Mouse (Mus musculus) left cerebral cortex, postnatal 25 days (tissue): ENCODE measurements around the gene 2310022A10Rik. TPM values are rescaled to one million over a fixed set of nuclear protein-coding genes. Genes with fewer than 3 reads are reported as not detected.

ENCODE experiments used
- DNase-seq, 2 experiments: peaks; one replicate each; pipeline ENCODE4 v3.0.0; 2022; ENCODE audit warnings: low spot score in 2 of 2, mixed read lengths in 1 of 2
- intact Hi-C: fragments of 180-260 bp; cut with DNase I; formaldehyde crosslinking; loops from one replicate; pipeline ENCODE4 v1.15.1; 2025
- total RNA-seq, 2 experiments: library from RNA; stranded (reverse); gene quantifications; 2 replicates each; pipeline ENCODE4 v1.2.3; 2021

2310022A10Rik gene
- total RNA-seq, 2 experiments from 2014 or later = 26.4 to 27.8 TPM

DNA sequence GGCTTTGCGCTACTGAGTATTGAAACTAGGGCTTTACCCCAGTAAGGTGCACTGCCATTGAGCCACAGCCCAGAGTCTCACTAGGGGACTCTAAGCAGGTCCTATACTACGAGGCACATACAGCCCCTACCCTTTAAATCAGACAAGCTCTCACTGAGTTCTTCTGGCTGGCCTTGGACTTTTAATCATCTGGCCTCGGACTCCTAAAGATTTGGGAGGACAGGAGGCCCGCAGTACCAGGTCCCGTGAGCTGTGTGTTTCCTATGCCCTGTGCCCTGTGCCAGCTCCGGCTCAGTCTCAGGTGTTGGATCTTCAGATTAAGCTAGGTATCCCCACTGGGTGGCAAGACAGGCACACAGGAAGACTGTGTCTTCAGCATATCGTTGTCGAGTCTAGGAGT is 15.0 kb upstream of the 2310022A10Rik start:
- intact Hi-C loops = no loop called here

DNA sequence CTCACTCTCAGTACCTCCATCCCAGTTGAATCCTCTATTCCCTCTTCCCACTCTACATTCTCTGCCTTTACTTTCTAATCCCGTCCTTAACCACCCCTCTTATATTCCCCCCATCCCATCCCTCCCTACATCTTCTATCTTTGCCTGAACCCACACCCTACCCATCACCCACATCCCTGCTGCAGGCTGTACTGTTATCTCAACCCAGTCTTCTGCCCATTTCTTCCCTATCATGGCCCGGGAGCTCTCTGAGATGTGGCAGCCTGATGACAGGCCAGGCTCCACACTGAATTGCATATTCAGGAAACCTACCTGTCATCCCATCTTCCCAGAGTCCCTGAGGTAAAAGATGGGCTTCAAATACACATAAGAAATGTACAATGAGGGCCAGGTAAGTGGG is 14.2 kb upstream of the 2310022A10Rik start:
- intact Hi-C loops = no loop called here
- no peak for DNase-seq

More for the DNA sequence above, 15.0 kb upstream of the 2310022A10Rik start:
- DNase-seq = no peak

DNA sequence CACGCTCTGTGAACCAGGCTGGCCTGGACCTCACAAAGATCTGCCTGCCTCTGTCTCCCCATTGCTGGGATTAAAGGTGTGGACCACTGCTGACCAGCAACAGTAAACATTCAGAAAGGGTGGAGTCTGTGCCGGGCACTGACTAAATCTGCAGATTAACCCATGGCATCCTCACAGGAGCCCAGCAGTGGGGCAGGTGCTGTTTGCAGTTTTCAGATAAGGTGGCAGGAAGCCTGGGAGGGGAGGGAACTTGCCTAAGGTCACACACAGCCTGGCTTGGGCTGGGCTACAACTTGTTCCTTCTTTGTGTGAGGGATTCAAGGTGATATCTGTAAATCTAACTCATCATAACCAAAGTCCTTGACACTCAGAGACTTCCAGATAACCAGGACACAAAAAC is 12.5 kb upstream of the 2310022A10Rik start:
- intact Hi-C loops = no loop called here
- DNase-seq = no peak

DNA sequence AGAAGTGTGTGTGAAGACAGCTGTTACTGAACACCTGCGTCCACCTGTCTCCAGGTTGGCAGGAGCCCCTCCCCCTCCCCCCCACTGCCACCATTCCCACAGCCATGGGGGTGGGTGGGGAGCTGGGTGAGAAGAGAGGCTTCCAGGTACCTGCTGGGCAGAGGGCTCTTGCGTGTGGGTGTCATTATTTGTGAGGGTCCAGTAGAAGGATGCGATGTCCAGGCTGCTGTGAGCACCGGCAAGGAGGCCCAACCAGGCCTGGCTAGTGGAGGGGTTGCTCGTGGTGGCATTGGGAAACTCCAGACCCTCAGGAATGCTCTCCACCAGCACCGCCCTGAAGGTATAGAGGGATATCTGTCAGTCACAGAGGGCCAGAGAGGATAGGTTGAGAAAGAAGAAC is 12.1 kb upstream of the 2310022A10Rik start:
- no peak for DNase-seq
- intact Hi-C loops = no loop called here

DNA sequence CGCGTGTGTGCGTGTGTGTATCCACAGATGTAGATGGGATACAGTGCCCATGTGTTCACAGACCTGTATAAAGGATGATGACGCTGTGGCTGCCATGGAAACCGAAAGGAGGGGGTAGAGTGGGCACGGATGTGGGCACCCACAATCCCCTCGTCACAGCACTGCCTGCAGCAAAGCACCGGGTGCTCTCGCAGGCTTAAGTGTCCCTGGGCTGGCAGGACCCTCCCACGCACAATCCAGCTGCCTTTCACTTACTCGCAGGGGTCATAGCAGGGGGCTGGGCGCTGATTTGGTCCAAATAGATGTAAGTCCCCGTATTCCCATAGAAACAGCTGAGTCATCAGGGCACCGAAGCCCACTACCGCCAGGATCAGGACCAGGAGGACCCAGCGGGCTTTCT is 11.6 kb upstream of the 2310022A10Rik start:
- intact Hi-C loops = no loop called here
- peak; percentile 90 to 98 for DNase-seq

DNA sequence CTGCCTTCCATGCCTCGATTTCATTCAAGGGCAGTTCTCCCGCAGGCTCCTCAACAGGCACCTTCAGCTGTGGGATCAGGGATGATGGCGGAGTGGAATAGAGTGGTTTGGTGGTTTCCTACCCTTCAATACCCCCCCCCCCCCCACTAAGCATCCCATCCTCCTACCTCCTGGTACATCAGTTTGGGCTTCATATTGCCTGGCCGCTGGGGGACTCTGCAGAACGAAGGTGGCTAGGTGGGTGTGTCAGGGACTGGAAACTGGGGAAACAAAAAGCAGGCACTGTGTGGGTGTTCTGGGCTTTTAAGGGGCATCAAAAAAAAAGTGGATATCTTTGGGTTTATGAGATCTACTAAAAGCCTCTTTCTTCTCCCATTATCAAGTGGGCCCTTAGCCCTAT is 11.1 kb upstream of the 2310022A10Rik start:
- intact Hi-C loops = loop anchor here (1.0 kb wide), 1 partner anchor 112 kb away; no protein-coding TSS in a partner anchor
- no peak for DNase-seq

DNA sequence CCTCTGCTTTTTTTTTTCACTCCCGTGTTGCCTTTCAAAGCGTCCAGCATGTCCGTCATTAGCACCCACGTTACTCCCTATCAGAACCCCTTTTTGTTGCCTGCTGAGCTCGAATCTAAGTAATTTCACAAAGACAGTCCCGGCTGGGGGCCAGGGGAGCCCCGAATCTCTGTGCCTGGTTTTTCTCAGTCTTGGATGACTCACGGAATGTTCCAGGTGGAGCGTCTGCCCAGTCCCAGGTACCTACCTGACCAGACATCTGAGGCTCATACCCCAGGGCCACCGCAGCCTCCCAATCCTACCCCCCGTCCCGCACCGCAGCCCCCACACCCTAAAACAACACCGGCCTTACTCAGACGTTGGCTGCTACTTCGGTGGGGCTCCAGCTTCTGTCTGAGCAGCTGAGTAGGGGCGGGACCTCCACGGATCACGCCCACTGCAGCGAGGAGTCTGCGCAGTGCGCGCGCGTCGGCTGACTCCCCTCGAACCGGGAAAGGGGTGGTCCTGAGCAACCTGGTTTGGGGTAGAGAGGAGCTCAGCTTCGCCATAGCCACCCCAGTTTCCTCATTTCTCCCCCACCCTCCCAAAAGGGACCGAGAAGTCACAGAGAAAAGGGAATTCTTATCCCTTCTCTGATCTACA is 10.5 kb upstream of the 2310022A10Rik start:
- DNase-seq = peak; percentile 90 to 97

DNA sequence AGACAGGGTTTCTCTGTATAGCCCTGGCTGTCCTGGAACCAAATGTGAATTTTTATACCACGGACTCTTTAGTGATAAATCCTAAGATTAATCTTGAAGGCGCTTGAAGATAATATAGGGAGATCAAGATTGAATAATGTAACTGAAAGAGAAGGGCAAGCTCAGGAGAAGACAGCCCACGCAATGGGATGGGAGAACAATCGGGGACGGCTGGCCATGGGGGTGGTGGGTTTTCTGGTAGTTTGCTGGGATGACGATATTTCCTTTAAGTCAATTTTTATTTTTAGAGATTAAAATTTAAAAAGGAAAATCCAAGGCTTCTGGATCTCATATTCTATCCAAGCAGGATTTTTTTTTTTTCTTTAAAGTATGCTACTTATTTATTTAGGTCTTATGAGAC is 10.0 kb upstream of the 2310022A10Rik start:
- peak in 1 of 2 experiments; percentile 80 for DNase-seq
- intact Hi-C loops = no loop called here

More for the DNA sequence above, 10.5 kb upstream of the 2310022A10Rik start:
- intact Hi-C loops = loop anchor here (1.0 kb wide), 1 partner anchor 112 kb away; no protein-coding TSS in a partner anchor

DNA sequence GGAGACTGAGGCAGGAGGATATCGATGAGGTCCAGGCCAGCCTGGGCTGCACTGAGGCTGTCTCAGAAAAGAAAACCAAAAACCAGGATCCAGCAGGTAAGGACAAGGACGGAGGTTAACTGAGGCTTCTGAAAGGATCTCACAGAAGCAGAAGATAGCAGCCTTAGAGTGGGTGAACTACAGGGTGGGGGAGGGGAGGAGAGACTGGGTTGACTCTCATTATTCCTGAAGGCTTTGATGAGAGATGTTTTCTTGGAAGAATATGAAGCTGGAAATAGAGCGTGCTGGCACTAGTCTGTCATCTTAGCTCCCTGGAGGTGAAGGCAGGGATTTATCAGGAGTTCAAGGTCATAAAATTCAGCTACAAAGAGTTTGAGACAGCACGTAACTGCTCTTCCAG is 9.2 kb upstream of the 2310022A10Rik start:
- no peak for DNase-seq
- intact Hi-C loops = no loop called here

DNA sequence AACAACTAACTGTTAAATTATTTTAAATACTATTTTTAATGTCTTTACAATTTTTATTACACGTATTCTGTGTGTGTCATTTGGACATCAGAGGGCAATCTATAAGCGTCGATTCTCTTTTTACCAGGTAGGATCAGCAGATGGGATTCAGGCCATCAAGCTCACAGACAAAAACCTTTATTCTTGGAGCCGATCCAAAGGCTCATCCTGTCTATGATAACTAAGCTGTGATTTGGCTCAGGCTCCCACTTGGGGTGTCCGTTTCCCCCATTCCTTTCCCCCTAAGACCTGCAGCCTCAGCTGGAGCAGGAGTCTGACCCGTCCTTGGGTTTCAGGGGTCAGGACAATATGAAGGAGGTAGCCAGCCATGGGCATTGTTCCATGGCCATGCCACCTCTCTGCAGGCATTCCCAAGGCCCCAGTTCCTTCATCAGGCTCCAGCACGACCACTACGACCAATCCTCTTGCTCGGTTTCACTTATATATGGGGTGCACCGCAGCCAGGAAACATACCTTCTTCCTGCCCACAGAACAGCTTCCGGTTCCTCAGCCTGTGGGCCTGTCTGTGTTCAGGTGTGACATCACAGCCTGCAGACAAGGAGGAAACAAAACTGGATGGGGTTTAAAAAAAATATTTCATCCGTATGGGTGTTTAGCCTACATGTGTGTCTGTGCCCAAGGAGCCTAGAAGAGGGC is 8.2 kb upstream of the 2310022A10Rik start:
- intact Hi-C loops = no loop called here

DNA sequence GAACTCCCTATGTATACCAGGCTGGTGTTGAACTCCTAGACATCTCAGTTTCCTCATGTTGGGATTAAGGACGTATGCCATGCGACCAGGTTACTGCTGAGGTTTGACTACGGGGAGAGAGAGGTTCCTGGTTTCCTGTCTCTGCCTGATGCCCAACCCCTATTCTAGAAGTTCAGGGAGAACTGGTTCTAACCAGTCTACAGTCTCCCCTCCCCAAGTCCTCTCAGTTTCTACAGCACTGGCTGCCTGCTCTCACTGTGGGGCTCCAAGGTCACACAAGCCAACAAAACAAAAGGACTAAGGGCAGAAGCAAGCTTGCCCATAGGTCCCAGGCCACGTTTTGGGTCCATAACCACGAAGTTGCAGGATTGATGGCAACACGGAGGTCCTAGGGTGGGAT is 3.4 kb upstream of the 2310022A10Rik start:
- DNase-seq = no peak
- intact Hi-C loops = no loop called here

More for the DNA sequence above, 8.2 kb upstream of the 2310022A10Rik start:
- no peak for DNase-seq

DNA sequence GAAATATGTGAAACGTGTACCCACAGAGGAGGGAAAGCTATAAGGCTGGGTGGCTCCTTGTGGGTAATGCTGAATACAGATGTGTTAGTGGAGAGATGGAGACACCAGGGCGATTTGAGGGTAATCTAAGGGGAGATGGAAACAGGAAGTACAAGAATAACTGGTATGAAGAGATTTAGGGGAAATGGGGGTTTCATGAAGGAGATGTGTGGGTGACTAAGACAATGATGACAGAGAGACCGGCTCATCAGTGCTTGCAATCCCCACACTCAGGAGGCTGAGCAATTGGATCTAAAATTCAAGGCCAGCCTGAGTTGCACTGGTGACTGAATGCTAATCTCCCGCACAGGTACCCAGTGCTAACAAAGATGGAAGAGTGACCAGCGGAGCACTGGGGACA is 963 bp upstream of the 2310022A10Rik start:
- intact Hi-C loops = no loop called here
- DNase-seq = no peak

DNA sequence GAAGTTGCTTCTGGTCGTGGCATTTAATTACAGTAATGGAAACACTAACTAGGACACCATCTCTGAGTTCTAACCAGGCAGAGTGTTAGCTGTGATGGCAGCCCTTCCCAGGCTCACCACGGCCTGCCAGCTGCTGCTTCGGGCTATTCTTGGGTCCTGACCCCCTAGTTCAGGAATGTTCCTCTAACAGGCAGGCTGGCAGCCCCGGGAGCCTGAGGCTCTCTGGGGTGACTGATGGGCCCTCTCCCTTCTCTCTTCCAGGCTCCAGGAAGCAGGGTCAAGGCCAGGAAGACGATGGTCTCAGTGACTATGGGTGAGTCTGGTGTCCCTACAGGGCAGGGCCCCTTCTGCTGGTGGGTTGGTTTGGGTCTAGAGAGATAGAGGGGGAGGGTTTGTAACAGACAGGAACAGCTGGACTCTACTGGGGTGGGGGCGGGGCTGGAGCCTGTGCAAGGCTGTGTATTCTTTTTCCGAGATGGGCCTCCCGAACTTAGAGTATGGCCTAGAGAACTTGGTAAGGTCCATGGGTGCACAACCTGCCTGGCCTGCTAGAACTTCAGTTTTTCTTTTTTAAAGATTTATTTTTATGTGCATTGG is 7.4 kb downstream of the 2310022A10Rik start:
- intact Hi-C loops = no loop called here
- DNase-seq = no peak

DNA sequence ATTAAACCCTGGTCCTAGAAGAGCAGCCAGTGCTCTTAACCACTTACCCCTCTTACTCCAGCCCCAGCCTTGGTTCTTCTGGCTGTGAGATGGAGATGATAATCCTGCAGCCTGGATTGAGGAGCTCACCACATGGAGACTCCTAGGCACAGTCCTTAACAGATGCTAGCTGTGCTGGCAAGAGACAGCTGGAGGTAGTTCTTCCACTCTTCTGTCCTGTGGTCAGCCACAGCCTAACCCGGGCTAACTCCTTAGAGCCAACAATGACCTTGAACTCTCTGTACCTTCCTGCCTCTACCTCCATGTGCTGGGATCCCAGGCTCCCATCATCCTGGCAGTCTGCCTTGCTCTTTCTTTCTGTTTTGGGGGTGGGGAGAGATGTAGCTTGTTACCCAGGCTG is 7.9 kb downstream of the 2310022A10Rik start:
- DNase-seq = no peak
- intact Hi-C loops = no loop called here

DNA sequence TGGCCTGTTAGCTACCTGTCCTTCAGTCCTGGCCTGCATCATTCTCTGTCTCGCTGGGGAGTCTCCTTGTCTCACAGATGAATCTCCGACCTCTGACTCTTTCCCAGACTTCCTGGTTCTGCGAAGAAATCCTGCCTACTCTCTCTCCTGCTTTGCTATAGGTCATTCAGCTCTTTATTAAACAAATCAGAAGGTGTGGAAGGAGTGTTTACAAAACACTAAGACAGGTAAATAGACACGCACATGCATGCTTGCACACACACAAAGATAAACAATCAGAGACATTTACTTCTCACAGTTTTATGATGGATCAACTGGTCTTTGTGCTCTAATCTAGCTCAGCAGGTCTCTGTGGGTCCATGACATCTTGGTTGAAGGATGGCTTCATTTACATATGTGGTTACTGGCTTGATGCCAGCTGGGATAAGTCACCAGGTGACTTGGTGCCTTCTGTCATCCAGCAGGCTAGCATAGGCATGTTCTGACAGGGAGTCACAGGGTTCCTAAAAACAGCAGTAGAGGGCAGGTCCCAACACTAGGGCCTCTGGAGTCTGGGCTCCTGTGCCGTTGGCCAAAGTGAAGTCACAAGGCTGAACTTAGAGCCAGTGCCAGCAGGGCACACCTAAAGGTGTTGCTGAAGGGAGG is 16.7 kb downstream of the 2310022A10Rik start:
- DNase-seq = no peak
- intact Hi-C loops = no loop called here

DNA sequence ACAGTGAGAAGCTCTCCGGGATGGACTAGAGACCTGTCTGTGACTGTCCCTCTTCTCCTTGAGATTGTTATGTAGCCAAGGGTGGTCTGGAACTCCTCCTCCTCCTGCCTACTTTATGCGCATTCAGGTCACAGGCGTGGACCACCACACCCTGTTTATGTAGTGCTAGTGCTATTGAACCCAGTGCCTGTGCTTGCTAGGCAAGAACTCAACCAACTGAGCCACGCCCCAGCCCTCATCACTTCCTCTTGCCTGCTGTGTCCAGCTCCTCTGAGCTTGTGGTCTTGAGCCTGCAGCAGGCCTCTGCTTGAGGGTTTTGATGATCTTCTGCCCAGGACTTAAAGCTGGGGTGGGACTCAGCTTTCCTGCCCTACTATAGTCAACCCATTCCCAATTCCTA is 19.1 kb downstream of the 2310022A10Rik start:
- intact Hi-C loops = no loop called here
- DNase-seq = no peak

DNA sequence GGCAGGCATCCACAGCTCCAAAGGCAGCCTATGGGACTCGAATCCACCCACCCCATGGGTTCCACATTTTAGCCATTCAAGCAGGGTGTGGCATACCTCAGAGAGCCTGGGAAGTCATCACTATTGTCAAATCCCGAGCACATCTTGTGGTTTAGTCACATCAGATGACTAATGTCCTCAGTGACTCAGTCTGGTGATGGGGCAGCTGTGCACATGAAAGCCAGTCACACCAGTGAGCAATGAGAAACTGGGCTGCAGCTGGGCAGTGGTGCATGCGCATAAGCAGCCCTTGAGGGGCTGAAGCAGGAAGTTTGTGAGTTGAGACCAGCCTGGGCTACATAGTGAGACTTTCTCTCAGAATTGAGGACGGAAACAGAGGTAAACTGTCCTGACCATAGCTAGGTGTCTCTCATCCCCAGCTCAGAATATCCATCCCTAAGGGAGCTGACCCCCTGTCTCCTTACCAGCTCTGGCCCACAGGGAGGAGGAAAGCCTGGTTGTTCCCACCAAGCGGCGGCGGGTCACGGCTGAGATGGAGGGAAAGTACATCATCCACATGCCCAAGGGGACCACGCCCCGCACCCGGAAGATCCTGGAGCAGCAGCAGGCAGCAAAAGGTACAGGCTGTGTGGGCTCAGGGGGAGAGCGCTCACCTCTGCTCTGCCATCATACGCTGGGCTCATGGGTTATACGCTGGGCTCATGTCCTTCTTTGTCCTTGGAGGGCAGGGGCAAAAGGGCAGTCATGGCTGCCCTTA is 21.3 kb downstream of the 2310022A10Rik start:
- DNase-seq = peak in 1 of 2 experiments; percentile 24
- intact Hi-C loops = no loop called here

DNA sequence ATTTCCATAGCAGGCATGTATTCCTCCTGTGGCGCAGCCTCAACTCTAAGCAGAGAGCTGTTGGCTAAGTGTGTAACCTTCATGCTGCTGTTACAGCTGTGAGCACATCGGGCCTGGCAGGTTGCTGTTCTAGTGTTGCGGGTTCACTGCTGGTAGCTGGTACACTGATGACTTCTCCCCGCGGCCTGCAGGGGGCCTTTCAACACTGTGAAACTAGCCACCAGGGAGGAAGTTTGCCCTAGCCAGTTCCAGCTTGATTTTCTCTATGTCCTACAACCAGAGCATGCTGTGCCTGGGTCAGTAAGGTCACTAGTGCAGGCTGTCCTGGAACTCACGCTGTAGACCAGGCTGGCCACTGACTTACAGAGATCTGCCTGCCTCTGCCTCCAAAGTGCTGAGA is 23.9 kb downstream of the 2310022A10Rik start:
- no peak for DNase-seq
- intact Hi-C loops = no loop called here

DNA sequence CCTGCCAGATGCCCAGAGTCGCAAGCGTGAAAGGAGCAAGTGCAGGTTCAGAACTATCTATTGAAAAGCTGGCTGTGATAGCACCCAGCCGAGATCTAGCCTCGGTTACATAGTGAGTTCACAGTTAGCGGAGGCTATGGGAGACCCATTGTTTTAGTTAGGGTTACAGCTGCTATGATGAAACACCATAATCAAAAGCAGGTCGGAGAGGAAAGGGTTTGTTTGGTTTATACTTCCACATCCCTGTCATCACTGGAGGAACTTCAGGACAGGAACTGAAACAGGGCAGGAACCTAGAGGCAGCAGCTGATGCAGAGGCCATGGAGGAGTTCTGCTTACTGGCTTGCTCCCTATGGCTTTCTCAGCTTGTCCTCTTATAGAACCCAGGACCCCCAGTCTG is 24.6 kb downstream of the 2310022A10Rik start:
- DNase-seq = no peak
- intact Hi-C loops = no loop called here

DNA sequence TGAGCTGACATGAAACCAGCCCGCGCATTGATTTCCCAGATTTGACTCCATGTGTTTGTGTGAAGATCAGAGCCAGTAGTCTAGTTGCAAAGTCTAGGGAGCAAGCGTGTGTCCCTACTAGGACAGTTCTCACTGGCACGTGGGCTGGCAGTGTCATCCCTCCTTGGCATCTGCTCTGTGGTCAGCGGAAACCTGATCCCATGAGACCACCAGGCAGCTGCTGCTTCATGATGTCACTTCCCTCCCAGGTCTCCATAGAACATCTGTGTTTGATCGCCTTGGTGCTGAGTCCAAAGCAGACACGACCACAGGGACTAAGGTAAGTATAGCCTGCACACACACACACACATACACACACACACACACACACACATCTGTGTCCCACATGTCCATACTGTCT is 25.4 kb downstream of the 2310022A10Rik start:
- no peak for DNase-seq
- intact Hi-C loops = no loop called here
